Mouse (Mus musculus) myocyte (in vitro differentiated cells): ENCODE data around the gene Olfr64. TPM values are rescaled to one million over a fixed set of nuclear protein-coding genes. Genes with fewer than 3 reads are reported as not detected.

Source experiments
- H3K27me3 ChIP-seq: one replicate; pipeline ENCODE4 v1.6.1; 2011; ENCODE audit not compliant: control insufficient read depth, insufficient read depth, insufficient read length
- H3K36me3 ChIP-seq: one replicate; pipeline ENCODE4 v1.6.1; 2011; ENCODE audit not compliant: control insufficient read depth, insufficient read depth
- H3K4me2 ChIP-seq: one replicate; pipeline ENCODE4 v1.6.1; 2011; ENCODE audit warnings: low read depth, control low read depth
- H3K4me3 ChIP-seq: one replicate; pipeline ENCODE4 v1.5.1; 2011; ENCODE audit warnings: mild to moderate bottlenecking, control low read depth, moderate library complexity
- H3K79me2 ChIP-seq: one replicate; pipeline ENCODE4 v1.6.1; 2011; ENCODE audit not compliant: control insufficient read depth, insufficient read depth
- H3ac ChIP-seq: one replicate; pipeline ENCODE4 v1.6.1; 2011; ENCODE audit not compliant: control insufficient read depth, insufficient read length
- CEBPB ChIP-seq: IDR thresholded peaks from 2 replicates; pipeline ENCODE4 v1.6.1; 2011; ENCODE audit warnings: mild to moderate bottlenecking, moderate library complexity; ENCODE audit not compliant: poor library complexity, insufficient read depth, severe bottlenecking
- E2F4 ChIP-seq: IDR thresholded peaks from one replicate; pipeline ENCODE4 v1.6.1; 2011; ENCODE audit warnings: mild to moderate bottlenecking, control low read depth, moderate library complexity; ENCODE audit not compliant: insufficient read depth
- MAX ChIP-seq: IDR thresholded peaks from one replicate; pipeline ENCODE4 v1.6.1; 2011; ENCODE audit warnings: low read depth, mild to moderate bottlenecking, control low read depth
- MYOD1 ChIP-seq, 3 experiments: IDR thresholded peaks; one replicate each; pipeline ENCODE4 v1.6.1; 2011; ENCODE audit warnings: control low read depth in 2 of 3, low read depth in 2 of 3, mild to moderate bottlenecking in 2 of 3, moderate library complexity in 1 of 3; ENCODE audit not compliant: insufficient read length in 2 of 3, control insufficient read depth in 1 of 3
- MYOG ChIP-seq, 3 experiments: IDR thresholded peaks; one replicate each; pipeline ENCODE4 v1.6.1; 2011; ENCODE audit warnings: control low read depth in 2 of 3, low read depth in 2 of 3, mild to moderate bottlenecking in 2 of 3; ENCODE audit not compliant: insufficient read length in 2 of 3, control insufficient read depth in 1 of 3, insufficient read depth in 1 of 3
- POLR2A ChIP-seq: IDR thresholded peaks from one replicate; pipeline ENCODE4 v1.6.1; 2011; ENCODE audit warnings: low read depth, mild to moderate bottlenecking, control low read depth, moderate library complexity; ENCODE audit not compliant: insufficient read length
- POLR2AphosphoS2 ChIP-seq: IDR thresholded peaks from one replicate; pipeline ENCODE4 v1.6.1; 2011; ENCODE audit warnings: low read depth, control low read depth; ENCODE audit not compliant: insufficient read length
- REST ChIP-seq: IDR thresholded peaks from one replicate; pipeline ENCODE4 v1.6.1; 2011; ENCODE audit warnings: mild to moderate bottlenecking, control low read depth, moderate library complexity; ENCODE audit not compliant: insufficient read depth, insufficient read length
- SRF ChIP-seq: IDR thresholded peaks from one replicate; pipeline ENCODE4 v1.6.1; 2011; ENCODE audit warnings: low read depth; ENCODE audit not compliant: control insufficient read depth, insufficient read length
- TCF12 ChIP-seq: IDR thresholded peaks from one replicate; pipeline ENCODE4 v1.6.1; 2011; ENCODE audit warnings: mild to moderate bottlenecking, control low read depth; ENCODE audit not compliant: poor library complexity, insufficient read depth, severe bottlenecking
- TCF3 ChIP-seq: IDR thresholded peaks from one replicate; pipeline ENCODE4 v1.6.1; 2011; ENCODE audit warnings: low read depth, control low read depth; ENCODE audit not compliant: insufficient read length
- USF1 ChIP-seq: IDR thresholded peaks from one replicate; pipeline ENCODE4 v1.6.1; 2011; ENCODE audit warnings: low read depth, mild to moderate bottlenecking, control low read depth, moderate library complexity
- polyA plus RNA-seq: library from polyadenylated mRNA; unstranded; fragments of >200 nt; fragmentation: generic; extraction: Trizol; gene quantifications from one replicate; pipeline ENCODE4 v1.2.1, GENCODE M21; 2012; ENCODE audit warnings: missing spikeins

The Olfr64 gene
- polyA plus RNA-seq, 1 experiment, result not detected

- H3K4me2 ChIP-seq, result no peak overlapping the region
- H3K27me3 ChIP-seq, result no peaks in the 10 kb centered on the region
- H3K4me3 ChIP-seq, result no peak overlapping the region
- no peak overlapping the region for H3ac ChIP-seq
- no peaks in the 10 kb centered on the region for H3K79me2 ChIP-seq
- TF ChIP-seq E2F4, result no peak
- no peak for TF ChIP-seq USF1
- no peak for TF ChIP-seq POLR2A
- no peak for TF ChIP-seq CEBPB
- TF ChIP-seq MYOD1 (IDR thresholded peaks at IDR 0.05; ENCODE audit: control insufficient read depth in 1 of 3, insufficient read length in 2 of 3, low read depth in 2 of 3), result no peak
- TF ChIP-seq MAX, result no peak
- no peak for TF ChIP-seq TCF3
- no peak for TF ChIP-seq MYOG (IDR thresholded peaks at IDR 0.05; ENCODE audit: control insufficient read depth in 1 of 3, insufficient read depth in 1 of 3, insufficient read length in 2 of 3, low read depth in 2 of 3)
- TF ChIP-seq SRF, result no peak
- no peak for TF ChIP-seq REST
- no peak for TF ChIP-seq TCF12
- no peak for TF ChIP-seq POLR2AphosphoS2
- no peaks in the 10 kb centered on the region for H3K36me3 ChIP-seq
These were observed 18.8 kb upstream of the Olfr64 start for GRCm38 (mm10) chr7:103912969-103913511.

- H3K4me3 ChIP-seq, result no peak overlapping the region
- H3K4me2 ChIP-seq, result no peak overlapping the region
- no peak overlapping the region for H3ac ChIP-seq
- TF ChIP-seq REST (no peak), MYOG (IDR thresholded peaks at IDR 0.05; ENCODE audit: control insufficient read depth in 1 of 3, insufficient read depth in 1 of 3, insufficient read length in 2 of 3, low read depth in 2 of 3) (peak in 2 of 3 experiments; percentile 35 to 71), TCF3 (peak; percentile 35), USF1 (no peak), POLR2AphosphoS2 (no peak), MYOD1 (IDR thresholded peaks at IDR 0.05; ENCODE audit: control insufficient read depth in 1 of 3, insufficient read length in 2 of 3, low read depth in 2 of 3) (peak in 2 of 3 experiments; percentile 70), TCF12 (peak; percentile 65), MAX (no peak)
- no peaks in the 10 kb centered on the region for H3K36me3 ChIP-seq
- no peaks in the 10 kb centered on the region for H3K79me2 ChIP-seq
- H3K27me3 ChIP-seq, result no peaks in the 10 kb centered on the region
These were observed 15.8 kb upstream of the Olfr64 start for GRCm38 (mm10) chr7:103910047-103910446.

GRCm38 (mm10) chr7:103903187-103903586 is 8.9 kb upstream of the Olfr64 start, which contains the start of gene Olfr65:
TSS of gene Olfr65 (plus strand) at chr7:103903487.
- Histone ChIP-seq H3ac (no peak within 1 kb of the TSS), H3K27me3 (no peaks in the 10 kb centered on the region), H3K4me3 (no peak within 1 kb of the TSS), H3K79me2 (no peaks in the 10 kb centered on the region), H3K4me2 (no peak within 1 kb of the TSS), H3K36me3 (no peaks in the 10 kb centered on the region)
- TF ChIP-seq E2F4 (no peak), TCF12 (no peak), MYOD1 (IDR thresholded peaks at IDR 0.05; ENCODE audit: control insufficient read depth in 1 of 3, insufficient read length in 2 of 3, low read depth in 2 of 3) (no peak), TCF3 (no peak), MAX (no peak), SRF (no peak), USF1 (no peak), POLR2A (no peak), CEBPB (no peak), POLR2AphosphoS2 (no peak), REST (no peak), MYOG (IDR thresholded peaks at IDR 0.05; ENCODE audit: control insufficient read depth in 1 of 3, insufficient read depth in 1 of 3, insufficient read length in 2 of 3, low read depth in 2 of 3) (no peak)

- Histone ChIP-seq H3ac (no peak within 1 kb of the TSS), H3K36me3 (no peaks in the 10 kb centered on the region), H3K4me3 (no peak within 1 kb of the TSS), H3K4me2 (no peak within 1 kb of the TSS), H3K79me2 (no peaks in the 10 kb centered on the region), H3K27me3 (no peaks in the 10 kb centered on the region)
- TF ChIP-seq TCF3, result no peak
These were observed 8.1 kb downstream of the Olfr64 start, which contains the start of gene Olfr66 for GRCm38 (mm10) chr7:103886152-103886551. TSS of gene Olfr66 (minus strand) at chr7:103886252.

GRCm38 (mm10) chr7:103877093-103877492 is 17.2 kb downstream of the Olfr64 start:
- H3ac ChIP-seq, result no peak overlapping the region
- no peaks in the 10 kb centered on the region for H3K79me2 ChIP-seq

More at GRCm38 (mm10) chr7:103877093-103877492, 17.2 kb downstream of the Olfr64 start:
- Histone ChIP-seq H3K36me3 (no peaks in the 10 kb centered on the region), H3K27me3 (no peaks in the 10 kb centered on the region), H3K4me3 (no peak overlapping the region), H3K4me2 (no peak overlapping the region)
- no peak for TF ChIP-seq TCF12
- TF ChIP-seq CEBPB, result no peak
- no peak for TF ChIP-seq POLR2A
- TF ChIP-seq MYOG (IDR thresholded peaks at IDR 0.05; ENCODE audit: control insufficient read depth in 1 of 3, insufficient read depth in 1 of 3, insufficient read length in 2 of 3, low read depth in 2 of 3), result no peak
- no peak for TF ChIP-seq MAX
- no peak for TF ChIP-seq E2F4
- no peak for TF ChIP-seq USF1
- TF ChIP-seq MYOD1 (IDR thresholded peaks at IDR 0.05; ENCODE audit: control insufficient read depth in 1 of 3, insufficient read length in 2 of 3, low read depth in 2 of 3), result no peak
- no peak for TF ChIP-seq SRF
- no peak for TF ChIP-seq REST
- TF ChIP-seq POLR2AphosphoS2, result no peak
- no peak for TF ChIP-seq TCF3
